Mouse (Mus musculus): Measurements from ENCODE around the gene Cryge. TPM values are rescaled to one million over a fixed set of nuclear protein-coding genes. Genes with fewer than 3 reads are reported as not detected.

Cryge gene
- polyA plus RNA-seq, 1 experiment from 2014 or later, result 0.74 TPM

GRCm38 (mm10) chr1:65039679-65040078, 11.3 kb downstream of the Cryge start:
- no peaks in the 10 kb centered on the region for H3K27me3 ChIP-seq (ENCODE audit: control insufficient read depth, insufficient read depth, low read length)
- no peak overlapping the region for H3K4me3 ChIP-seq (ENCODE audit: low read depth, low read length)
- WGBS, result 85% methylated on average over 3 of the region's 3 CpGs
- no peaks in the 10 kb centered on the region for H3K36me3 ChIP-seq (ENCODE audit: control insufficient read depth, insufficient read depth, low read length)
- no peak overlapping the region for H3K9ac ChIP-seq (ENCODE audit: low read length)
- H3K27ac ChIP-seq (ENCODE audit: low read depth, low read length), result no peak overlapping the region
- ATAC-seq (ENCODE audit: low FRiP score), result no peak
- H3K4me1 ChIP-seq (ENCODE audit: control insufficient read depth, insufficient read depth, low read length), result no peaks in the 10 kb centered on the region
- no peaks in the 10 kb centered on the region for H3K9me3 ChIP-seq (ENCODE audit: control insufficient read depth, low read length)
- H3K4me2 ChIP-seq, result no peak overlapping the region
- no peak for DNase-seq (ENCODE audit: low spot score, missing footprints)

- H3K27me3 ChIP-seq (ENCODE audit: control insufficient read depth, insufficient read depth, low read length), result no peaks in the 10 kb centered on the region
- H3K9ac ChIP-seq (ENCODE audit: low read length), result no peak overlapping the region
- no peaks in the 10 kb centered on the region for H3K4me1 ChIP-seq (ENCODE audit: control insufficient read depth, insufficient read depth, low read length)
- no peaks in the 10 kb centered on the region for H3K9me3 ChIP-seq (ENCODE audit: control insufficient read depth, low read length)
- no peak overlapping the region for H3K4me2 ChIP-seq
- no peak overlapping the region for H3K4me3 ChIP-seq (ENCODE audit: low read depth, low read length)
- ATAC-seq (ENCODE audit: low FRiP score) (no peak), DNase-seq (ENCODE audit: low spot score, missing footprints) (no peak)
- H3K27ac ChIP-seq (ENCODE audit: low read depth, low read length), result no peak overlapping the region
- no peaks in the 10 kb centered on the region for H3K36me3 ChIP-seq (ENCODE audit: control insufficient read depth, insufficient read depth, low read length)
- 92% methylated on average over 2 of the region's 2 CpGs for WGBS
These were observed 13.4 kb downstream of the Cryge start for GRCm38 (mm10) chr1:65037542-65037941.

- DNase-seq (ENCODE audit: low spot score, missing footprints) (no peak), ATAC-seq (ENCODE audit: low FRiP score) (no peak)
- H3K4me3 ChIP-seq (ENCODE audit: low read depth, low read length), result no peak overlapping the region
- H3K36me3 ChIP-seq (ENCODE audit: control insufficient read depth, insufficient read depth, low read length), result no peaks in the 10 kb centered on the region
- no peak overlapping the region for H3K27ac ChIP-seq (ENCODE audit: low read depth, low read length)
- H3K4me1 ChIP-seq (ENCODE audit: control insufficient read depth, insufficient read depth, low read length), result no peaks in the 10 kb centered on the region
- H3K9me3 ChIP-seq (ENCODE audit: control insufficient read depth, low read length), result no peaks in the 10 kb centered on the region
- WGBS, result 33% methylated on average over 3 of the region's 3 CpGs
- no peaks in the 10 kb centered on the region for H3K27me3 ChIP-seq (ENCODE audit: control insufficient read depth, insufficient read depth, low read length)
- H3K9ac ChIP-seq (ENCODE audit: low read length), result no peak overlapping the region
- no peak overlapping the region for H3K4me2 ChIP-seq
These were observed 15.4 kb downstream of the Cryge start for GRCm38 (mm10) chr1:65035513-65035912.

- Histone ChIP-seq H3K4me2 (no peak within 1 kb of the TSS), H3K9me3 (ENCODE audit: control insufficient read depth, low read length) (no peaks in the 10 kb centered on the region), H3K4me1 (ENCODE audit: control insufficient read depth, insufficient read depth, low read length) (no peaks in the 10 kb centered on the region), H3K27ac (ENCODE audit: low read depth, low read length) (no peak within 1 kb of the TSS), H3K4me3 (ENCODE audit: low read depth, low read length) (no peak within 1 kb of the TSS), H3K9ac (ENCODE audit: low read length) (no peak within 1 kb of the TSS), H3K27me3 (ENCODE audit: control insufficient read depth, insufficient read depth, low read length) (no peaks in the 10 kb centered on the region), H3K36me3 (ENCODE audit: control insufficient read depth, insufficient read depth, low read length) (no peaks in the 10 kb centered on the region)
- no peak for DNase-seq (ENCODE audit: low spot score, missing footprints)
- ATAC-seq (ENCODE audit: low FRiP score), result no peak
These were observed 18.3 kb downstream of the Cryge start, which contains the start of gene Akr1cl for GRCm38 (mm10) chr1:65032641-65033040. Gene Akr1cl, minus strand, starts transcription at chr1:65032759.

- no peak overlapping the region for H3K4me2 ChIP-seq
- no peaks in the 10 kb centered on the region for H3K4me1 ChIP-seq (ENCODE audit: control insufficient read depth, insufficient read depth, low read length)
- 70% methylated on average over 9 of the region's 9 CpGs for WGBS
- no peak for DNase-seq (ENCODE audit: low spot score, missing footprints)
- H3K27me3 ChIP-seq (ENCODE audit: control insufficient read depth, insufficient read depth, low read length), result no peaks in the 10 kb centered on the region
- H3K9ac ChIP-seq (ENCODE audit: low read length), result no peak overlapping the region
- no peak overlapping the region for H3K4me3 ChIP-seq (ENCODE audit: low read depth, low read length)
- H3K9me3 ChIP-seq (ENCODE audit: control insufficient read depth, low read length), result no peaks in the 10 kb centered on the region
- no peak overlapping the region for H3K27ac ChIP-seq (ENCODE audit: low read depth, low read length)
- H3K36me3 ChIP-seq (ENCODE audit: control insufficient read depth, insufficient read depth, low read length), result no peaks in the 10 kb centered on the region
- ATAC-seq (ENCODE audit: low FRiP score), result no peak
These were observed 22.7 kb downstream of the Cryge start for GRCm38 (mm10) chr1:65028206-65028605.

GRCm38 (mm10) chr1:65012726-65013125, 38.2 kb downstream of the Cryge start:
- ATAC-seq (ENCODE audit: low FRiP score), result no peak
- WGBS, result 80% methylated on average over 4 of the region's 4 CpGs

GRCm38 (mm10) chr1:65010153-65010552, 40.8 kb downstream of the Cryge start:
- Histone ChIP-seq H3K27me3 (ENCODE audit: control insufficient read depth, insufficient read depth, low read length) (no peaks in the 10 kb centered on the region), H3K9ac (ENCODE audit: low read length) (no peak overlapping the region), H3K4me3 (ENCODE audit: low read depth, low read length) (no peak overlapping the region), H3K4me2 (no peak overlapping the region), H3K36me3 (ENCODE audit: control insufficient read depth, insufficient read depth, low read length) (no peaks in the 10 kb centered on the region), H3K4me1 (ENCODE audit: control insufficient read depth, insufficient read depth, low read length) (no peaks in the 10 kb centered on the region), H3K27ac (ENCODE audit: low read depth, low read length) (no peak overlapping the region), H3K9me3 (ENCODE audit: control insufficient read depth, low read length) (no peaks in the 10 kb centered on the region)
- 17% methylated on average over 9 of the region's 9 CpGs for WGBS
- ATAC-seq (ENCODE audit: low FRiP score) (peak; percentile 80), DNase-seq (ENCODE audit: low spot score, missing footprints) (peak; percentile 95)

More at GRCm38 (mm10) chr1:65012726-65013125, 38.2 kb downstream of the Cryge start:
- no peak for DNase-seq (ENCODE audit: low spot score, missing footprints)
- Histone ChIP-seq H3K9me3 (ENCODE audit: control insufficient read depth, low read length) (no peaks in the 10 kb centered on the region), H3K4me2 (no peak overlapping the region), H3K27me3 (ENCODE audit: control insufficient read depth, insufficient read depth, low read length) (no peaks in the 10 kb centered on the region), H3K27ac (ENCODE audit: low read depth, low read length) (no peak overlapping the region), H3K4me3 (ENCODE audit: low read depth, low read length) (no peak overlapping the region), H3K36me3 (ENCODE audit: control insufficient read depth, insufficient read depth, low read length) (no peaks in the 10 kb centered on the region), H3K4me1 (ENCODE audit: control insufficient read depth, insufficient read depth, low read length) (no peaks in the 10 kb centered on the region), H3K9ac (ENCODE audit: low read length) (no peak overlapping the region)

- Histone ChIP-seq H3K4me2 (no peak overlapping the region), H3K27me3 (ENCODE audit: control insufficient read depth, insufficient read depth, low read length) (no peaks in the 10 kb centered on the region), H3K27ac (ENCODE audit: low read depth, low read length) (no peak overlapping the region), H3K4me1 (ENCODE audit: control insufficient read depth, insufficient read depth, low read length) (no peaks in the 10 kb centered on the region), H3K4me3 (ENCODE audit: low read depth, low read length) (no peak overlapping the region), H3K36me3 (ENCODE audit: control insufficient read depth, insufficient read depth, low read length) (no peaks in the 10 kb centered on the region), H3K9me3 (ENCODE audit: control insufficient read depth, low read length) (no peaks in the 10 kb centered on the region), H3K9ac (ENCODE audit: low read length) (no peak overlapping the region)
- ATAC-seq (ENCODE audit: low FRiP score) (no peak), DNase-seq (ENCODE audit: low spot score, missing footprints) (no peak)
- WGBS, result 87% methylated on average over 6 of the region's 6 CpGs
These were observed 45.4 kb downstream of the Cryge start for GRCm38 (mm10) chr1:65005575-65005974.

- Histone ChIP-seq H3K9me3 (ENCODE audit: control insufficient read depth, low read length) (no peaks in the 10 kb centered on the region), H3K9ac (ENCODE audit: low read length) (no peak overlapping the region), H3K4me2 (no peak overlapping the region), H3K27me3 (ENCODE audit: control insufficient read depth, insufficient read depth, low read length) (no peaks in the 10 kb centered on the region), H3K27ac (ENCODE audit: low read depth, low read length) (no peak overlapping the region), H3K4me1 (ENCODE audit: control insufficient read depth, insufficient read depth, low read length) (no peaks in the 10 kb centered on the region), H3K4me3 (ENCODE audit: low read depth, low read length) (no peak overlapping the region), H3K36me3 (ENCODE audit: control insufficient read depth, insufficient read depth, low read length) (no peaks in the 10 kb centered on the region)
- 84% methylated on average over 4 of the region's 4 CpGs for WGBS
- no peak for ATAC-seq (ENCODE audit: low FRiP score)
- no peak for DNase-seq (ENCODE audit: low spot score, missing footprints)
These were observed 46.4 kb downstream of the Cryge start for GRCm38 (mm10) chr1:65004526-65004925.
